Mouse (Mus musculus) adrenal gland, adult 8-10 months (tissue): ENCODE measurements at regions not wholly inside any gene's neighbourhood (a gene's known extent, or its start where the extent isn't known, plus 50 kb on each side); places are given as distances from the start of the nearest gene placed in this dataset.

ENCODE experiments used
- DNase-seq: peaks from one replicate; pipeline ENCODE4 v3.0.0; 2022

DNA sequence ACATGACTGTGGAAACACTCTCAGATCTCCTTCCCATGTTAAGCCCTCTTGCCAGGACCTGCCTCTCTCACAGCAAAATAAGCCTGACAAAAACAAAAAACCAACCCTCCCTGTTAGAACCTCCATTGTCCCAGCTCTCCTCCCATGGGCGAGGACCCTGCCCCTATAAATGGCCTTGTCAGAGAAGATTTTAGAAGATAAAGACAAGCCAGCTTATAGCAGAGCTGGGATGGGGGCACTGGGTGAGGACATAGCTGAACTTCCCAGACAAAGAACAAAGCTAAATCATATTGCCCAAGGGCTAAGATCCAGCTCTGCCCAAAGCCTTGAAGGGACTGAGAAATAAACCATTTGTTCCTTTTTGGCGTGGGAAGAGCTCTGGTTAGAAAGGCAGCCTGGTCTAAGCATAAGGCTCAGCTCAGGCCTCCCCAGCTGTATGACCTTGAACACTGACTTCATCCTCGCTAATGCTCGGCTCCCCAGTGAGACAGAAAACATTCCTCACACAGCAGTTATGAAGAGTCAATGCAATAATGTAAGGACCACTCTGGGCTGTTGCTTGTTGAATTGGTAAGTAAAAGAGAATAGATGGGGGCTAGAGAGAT, 115.2 kb downstream of the Zfp36l2 start:
- DNase-seq, result no peak

DNA sequence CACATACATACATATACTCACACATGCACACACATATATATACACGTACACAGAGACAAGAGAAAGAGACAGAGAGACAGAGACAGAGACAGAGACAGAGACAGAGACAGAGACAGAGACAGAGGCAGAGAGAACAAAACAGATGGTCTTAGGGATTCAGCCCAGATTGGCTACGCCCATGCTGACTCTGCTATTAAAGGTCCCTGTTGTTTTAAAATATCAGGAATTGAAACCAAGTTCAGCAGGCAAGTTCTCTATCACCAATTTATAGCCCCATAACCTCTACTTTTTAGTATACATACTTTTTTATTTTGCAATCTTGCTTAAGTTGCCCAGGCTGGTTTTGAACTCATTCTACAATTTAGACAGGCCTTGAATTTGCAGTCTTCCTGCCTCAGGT, 115.9 kb downstream of the Zfp36l2 start:
- DNase-seq, result no peak

DNA sequence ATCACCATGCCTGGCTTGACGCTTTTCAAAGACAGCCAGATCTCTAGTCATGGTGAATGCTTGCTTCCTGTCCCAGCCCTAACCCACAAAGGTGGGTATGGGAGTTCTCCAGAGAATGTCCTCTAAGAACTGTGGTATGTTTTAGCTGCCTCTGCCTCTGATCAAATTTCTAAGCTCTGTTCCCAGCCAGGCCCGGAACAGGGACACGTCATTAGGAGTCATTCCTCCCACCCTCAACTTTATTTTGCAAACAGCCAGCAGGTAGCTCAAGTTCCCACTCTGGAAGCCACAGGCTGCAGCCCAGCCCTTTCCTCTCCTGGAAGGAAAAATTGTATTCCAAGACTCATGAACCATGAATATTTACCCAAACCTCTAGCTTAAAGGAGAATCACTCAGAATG, 117.2 kb downstream of the Zfp36l2 start:
- DNase-seq, result no peak

- DNase-seq, result no peak
Measured at GRCm38 (mm10) chr17:84067102-84067501, 120.6 kb downstream of the Zfp36l2 start.

GRCm38 (mm10) chr17:84063791-84064190, 124.0 kb downstream of the Zfp36l2 start:
- no peak for DNase-seq

- no peak for DNase-seq
Measured at GRCm38 (mm10) chr17:84061621-84062020, 126.1 kb downstream of the Zfp36l2 start.

- DNase-seq, result no peak
Measured at GRCm38 (mm10) chr17:84056469-84056868, 131.3 kb downstream of the Zfp36l2 start.

DNA sequence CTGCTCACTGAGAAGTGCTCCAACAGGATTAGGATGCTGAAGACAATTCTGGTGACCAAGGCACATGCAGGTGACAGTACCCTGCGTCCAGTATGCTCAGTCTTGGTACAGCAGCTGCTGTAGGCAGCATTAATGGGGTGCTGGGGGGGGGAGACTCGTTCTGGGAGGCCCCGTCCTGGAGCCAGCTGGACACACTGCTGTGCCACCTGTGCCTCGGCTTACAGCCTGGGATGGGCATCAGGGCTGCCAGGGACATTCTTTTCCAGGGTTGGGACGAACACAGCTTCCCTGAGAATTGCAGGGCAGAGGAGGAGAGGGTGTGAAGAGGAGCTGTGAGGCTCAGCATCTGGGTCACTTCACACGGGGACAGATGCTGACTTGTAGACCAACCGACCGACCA, 135.3 kb downstream of the Zfp36l2 start:
- DNase-seq, result no peak

DNA sequence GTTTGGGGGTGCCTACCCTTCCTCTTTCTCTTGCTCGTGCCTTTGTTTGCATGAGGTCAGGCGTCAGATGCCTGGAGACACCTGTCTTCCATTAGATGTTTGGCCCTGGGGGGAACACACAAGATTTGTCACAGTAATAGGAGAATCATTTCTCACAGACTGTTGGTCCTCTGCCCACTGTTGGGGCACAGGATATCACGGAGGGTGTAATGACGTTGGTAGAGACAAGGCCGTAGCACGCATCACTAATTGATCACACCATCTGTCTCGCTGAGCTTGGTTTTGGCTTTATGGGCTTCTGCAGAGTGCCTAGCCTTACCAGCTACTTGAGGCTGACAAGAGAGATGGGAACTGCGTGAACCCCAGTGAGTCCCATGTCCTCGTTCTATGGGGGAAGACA, 136.5 kb downstream of the Zfp36l2 start:
- DNase-seq, result no peak

DNA sequence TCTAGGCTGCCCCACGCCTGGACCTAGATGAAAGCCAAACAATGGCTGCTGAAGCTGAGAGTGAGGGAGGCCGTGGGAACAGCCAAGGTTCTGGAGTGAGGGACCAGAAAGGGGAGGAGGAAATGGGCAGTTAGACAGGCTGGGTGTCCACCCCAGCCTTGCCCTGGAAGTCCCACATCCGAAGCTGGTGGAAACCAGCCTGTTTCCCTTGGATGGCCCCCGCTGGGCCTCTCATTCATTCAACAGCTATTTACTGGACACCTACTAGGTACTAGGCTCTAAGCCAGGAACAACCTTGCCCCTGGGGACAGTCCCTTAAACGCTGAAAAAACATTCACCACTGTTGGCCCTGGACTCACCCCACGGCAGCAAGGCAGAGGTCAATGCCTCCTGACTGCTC, 139.2 kb downstream of the Zfp36l2 start:
- DNase-seq, result no peak

GRCm38 (mm10) chr17:84047520-84047919, 140.2 kb downstream of the Zfp36l2 start:
- DNase-seq, result no peak

DNA sequence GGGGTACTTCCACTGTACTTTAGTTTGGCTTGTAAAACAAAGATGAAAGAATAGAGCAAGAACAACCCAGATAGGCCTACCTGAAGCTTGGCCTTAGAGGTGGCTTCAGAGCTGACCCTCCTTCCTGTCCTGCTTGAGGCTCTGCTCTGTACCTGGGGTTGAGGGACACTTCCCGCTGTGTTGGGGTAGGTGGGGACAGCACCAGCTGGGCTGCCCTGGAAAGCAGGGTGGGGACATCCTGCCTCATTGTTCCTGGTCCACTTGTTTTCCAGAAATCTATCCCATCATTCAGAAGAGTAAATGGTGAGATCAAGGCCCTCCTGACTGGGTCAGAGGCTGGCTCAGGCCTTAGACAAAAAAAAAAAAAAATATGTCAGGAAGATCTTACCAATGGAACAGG, 141.9 kb downstream of the Zfp36l2 start:
- DNase-seq, result no peak

DNA sequence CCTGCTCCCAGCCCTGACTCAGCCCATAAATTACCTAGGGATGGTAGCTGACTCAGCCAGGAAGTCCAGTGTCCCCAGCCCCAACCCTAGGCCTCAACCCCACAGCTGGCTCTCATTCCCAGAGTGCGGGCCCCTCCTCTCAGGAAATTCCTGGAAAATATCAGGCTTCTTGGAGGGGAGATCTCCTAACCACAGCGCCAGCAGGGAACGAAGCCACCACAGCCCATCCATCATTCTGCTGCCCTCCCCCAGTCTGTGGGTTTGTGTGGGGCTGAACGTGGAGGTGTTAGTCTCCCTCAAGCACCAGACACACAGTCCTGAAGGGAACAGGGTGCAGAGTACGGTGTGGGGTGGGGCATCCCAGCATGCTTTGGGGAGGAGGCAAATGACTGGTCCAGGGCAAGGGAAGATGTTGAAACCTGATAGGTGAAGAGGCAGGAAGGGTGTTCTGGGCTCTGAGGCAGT, 143.2 kb downstream of the Zfp36l2 start:
- no peak for DNase-seq

DNA sequence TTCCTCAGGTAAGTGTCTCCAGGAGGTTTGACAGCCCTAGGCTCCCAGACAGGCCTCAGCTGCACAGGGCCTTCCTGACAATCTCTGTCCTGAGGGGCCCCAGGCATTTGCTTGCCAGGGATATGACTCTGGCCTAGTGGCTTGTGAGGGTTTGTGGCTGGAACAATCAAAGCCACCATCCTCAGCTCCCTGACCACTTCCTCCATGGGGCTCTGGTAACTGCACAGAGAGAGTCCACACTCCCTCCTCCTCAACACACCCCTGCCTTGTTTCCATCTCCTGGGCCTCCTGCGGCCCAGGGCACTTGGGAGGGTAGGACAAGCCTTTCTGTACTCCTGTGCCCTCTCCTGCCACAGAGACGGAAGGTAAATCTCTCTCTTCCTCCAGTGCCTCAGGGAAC, 144.6 kb downstream of the Zfp36l2 start:
- no peak for DNase-seq

GRCm38 (mm10) chr17:84039444-84039843, 148.3 kb downstream of the Zfp36l2 start:
- DNase-seq, result no peak

DNA sequence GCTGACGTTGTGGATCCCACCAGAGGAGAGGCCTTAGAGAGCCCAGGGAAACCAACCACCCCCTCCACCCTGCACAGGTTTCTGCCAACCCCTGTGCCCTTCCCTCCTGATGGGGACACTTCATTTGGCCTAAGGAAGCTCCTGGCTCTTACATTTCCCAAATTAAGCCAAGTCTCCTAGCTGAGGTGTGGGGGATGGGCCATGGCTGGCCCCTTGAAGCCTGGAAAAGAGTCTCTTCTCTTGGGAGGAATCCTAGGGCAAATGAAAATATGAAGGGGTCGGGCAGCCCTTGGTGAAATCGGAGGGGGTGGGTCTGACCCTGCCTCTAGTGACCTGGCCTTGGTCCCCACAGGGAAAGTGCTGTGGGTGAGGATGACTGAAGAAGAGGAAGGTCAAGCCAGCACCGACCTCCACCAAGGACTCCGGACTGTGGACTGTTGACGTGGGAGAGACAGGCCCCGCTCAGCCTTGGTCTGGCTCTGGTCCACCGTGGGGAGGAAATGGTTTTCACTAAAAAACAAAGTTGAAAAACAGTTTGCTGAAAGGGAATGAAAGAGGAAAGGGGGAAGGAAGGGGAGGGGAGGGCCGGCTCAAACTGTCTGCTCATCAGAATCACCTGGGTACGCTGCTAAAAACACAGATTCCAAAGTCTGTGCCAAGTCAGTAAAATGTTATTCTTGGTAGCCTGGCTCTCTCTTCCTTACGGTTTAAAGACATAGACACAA, 150.0 kb downstream of the Zfp36l2 start:
- no peak for DNase-seq

DNA sequence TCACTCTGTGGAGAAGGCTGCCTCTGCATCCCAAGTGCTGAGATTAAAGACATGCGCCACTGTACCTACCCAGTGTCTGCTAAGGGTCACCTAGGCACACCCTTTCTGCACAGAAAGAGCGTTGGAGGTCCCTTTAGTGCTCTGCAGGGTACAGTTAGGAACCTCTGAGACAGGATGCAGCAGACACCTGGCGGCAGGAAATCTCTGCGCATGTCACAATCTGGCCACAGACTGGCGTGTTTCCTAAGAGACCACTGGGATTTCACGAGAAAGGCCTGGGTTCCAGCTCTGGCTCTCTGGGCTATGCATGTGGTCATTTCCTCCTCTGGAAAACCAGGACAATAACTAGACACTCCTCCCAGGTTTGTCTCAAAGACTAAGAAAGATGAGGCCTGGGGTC, 151.7 kb downstream of the Zfp36l2 start:
- no peak for DNase-seq

DNA sequence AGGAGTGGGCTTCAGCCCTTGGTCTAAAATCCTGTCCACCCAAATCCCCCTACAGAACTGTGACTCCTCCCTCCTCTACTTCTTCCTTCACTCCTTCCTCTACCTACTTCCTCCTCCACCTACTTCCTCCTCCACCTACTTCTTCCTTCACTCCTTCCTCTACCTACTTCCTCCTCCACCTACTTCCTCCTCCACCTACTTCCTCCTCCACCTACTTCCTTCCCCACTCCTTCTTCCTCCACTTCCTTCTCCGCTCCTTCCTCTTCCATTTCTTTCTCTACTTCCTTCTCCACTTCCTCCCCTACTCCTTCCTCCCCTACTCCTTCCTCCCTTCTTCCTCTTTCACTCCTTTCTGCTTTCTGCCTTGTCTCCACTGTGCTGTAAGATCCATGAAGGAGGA, 152.9 kb downstream of the Zfp36l2 start:
- no peak for DNase-seq

GRCm38 (mm10) chr17:84032441-84032840, 155.3 kb downstream of the Zfp36l2 start:
- DNase-seq, result no peak

DNA sequence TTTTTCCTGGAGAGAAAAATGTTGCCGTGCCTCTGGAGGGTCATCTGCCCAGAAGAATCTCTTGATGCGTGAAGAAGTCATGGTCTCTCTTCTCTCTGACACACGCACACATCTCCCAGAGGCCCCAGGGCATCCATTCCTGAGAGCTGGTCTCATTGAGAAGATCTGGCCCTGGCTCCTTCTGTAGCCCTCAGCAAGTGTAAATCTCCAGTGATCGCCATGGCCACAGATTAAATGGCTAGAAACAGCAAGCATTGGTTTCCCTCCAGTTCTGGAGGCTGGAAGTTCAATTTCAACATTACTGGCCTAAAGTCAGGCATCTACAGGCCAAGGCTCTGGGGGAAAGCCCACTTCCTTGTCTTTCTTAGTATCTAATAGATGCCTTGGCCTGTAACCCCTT, 155.9 kb downstream of the Zfp36l2 start:
- DNase-seq, result no peak

- no peak for DNase-seq
Measured at GRCm38 (mm10) chr17:84031381-84031780, 156.4 kb downstream of the Zfp36l2 start.

- DNase-seq, result no peak
Measured at GRCm38 (mm10) chr17:84030699-84031098, 157.0 kb downstream of the Zfp36l2 start.

DNA sequence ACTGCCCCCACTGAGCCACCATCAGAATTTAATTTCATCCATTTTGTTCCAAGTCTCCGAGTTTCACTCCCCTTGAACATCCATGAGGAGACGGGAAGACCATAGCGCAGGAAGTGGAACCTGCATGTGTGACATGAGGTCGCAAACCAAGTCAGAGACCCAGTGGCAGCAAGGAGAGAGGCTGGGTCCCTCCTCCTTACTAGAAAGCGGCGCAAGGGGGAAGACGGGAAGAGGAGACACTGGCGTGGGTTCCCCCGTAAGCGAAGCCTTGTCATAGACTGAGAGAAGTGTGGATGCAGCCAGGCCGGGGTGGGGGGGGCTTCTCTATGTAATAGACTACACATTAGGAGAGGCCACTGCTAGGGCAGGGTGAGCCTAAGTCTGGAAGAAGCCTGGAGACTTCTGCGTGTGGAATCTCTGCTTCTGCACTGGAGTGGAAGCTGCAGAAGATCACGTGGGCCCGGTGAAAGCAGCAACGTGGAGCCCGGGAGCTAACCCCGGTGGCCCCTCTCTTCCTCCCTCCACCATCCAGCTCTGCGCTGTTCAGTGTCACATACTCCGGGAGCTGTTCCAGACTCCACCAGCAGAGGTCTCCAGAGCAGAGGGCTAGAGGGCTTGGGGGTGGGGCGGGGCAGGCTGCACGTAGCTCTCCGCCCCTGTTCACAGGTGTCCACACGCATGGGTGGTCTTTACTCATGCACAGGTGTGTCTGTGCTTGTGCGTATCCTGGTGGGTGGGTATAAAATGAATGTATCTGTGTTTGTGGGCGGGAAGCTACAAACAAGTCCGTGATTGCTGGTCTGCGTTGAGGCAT, 159.4 kb downstream of the Zfp36l2 start:
- DNase-seq, result peak; percentile 60

- DNase-seq, result no peak
Measured at GRCm38 (mm10) chr17:84027275-84027674, 160.5 kb downstream of the Zfp36l2 start.
